Mouse (Mus musculus): ENCODE data around the gene E030030I06Rik. TPM values are rescaled to one million over a fixed set of nuclear protein-coding genes. Genes with fewer than 3 reads are reported as not detected.
"Not testable (repeated sequence)": the region's sequence is repeated elsewhere in the genome, so short reads cannot be mapped to it uniquely, and the experiment has no call there.

Gene E030030I06Rik
- polyA plus RNA-seq, 1 experiment from 2014 or later, result 2.7 TPM

- H3K27ac ChIP-seq (replicated peaks); H3K4me3 ChIP-seq; H3K9me3 ChIP-seq; H3K4me1 ChIP-seq (replicated peaks); H3K36me3 ChIP-seq; H3K9ac ChIP-seq: not testable (repeated sequence)
- peaks cover 48% of the 10 kb centered on the region for H3K27me3 ChIP-seq
- 11% methylated on average over 9 of the region's 9 CpGs for WGBS
- ATAC-seq (ENCODE audit: low read depth), result peak; percentile 42; the same call in 1 of the 2 replicates
- H3K4me2 ChIP-seq, result peak overlapping the region; percentile 44
Observed at GRCm38 (mm10) chr10:22163279-22163678, 14.2 kb upstream of the E030030I06Rik start.

- Histone ChIP-seq H3K4me1 (replicated peaks) (peaks cover 11% of the 10 kb centered on the region), H3K9ac (no peak overlapping the region), H3K27ac (replicated peaks) (no peak overlapping the region), H3K36me3 (no peaks in the 10 kb centered on the region), H3K4me3 (no peak overlapping the region), H3K4me2 (no peak overlapping the region), H3K27me3 (peaks cover 83% of the 10 kb centered on the region), H3K9me3 (no peaks in the 10 kb centered on the region)
- WGBS, result 1% methylated on average over 23 of the region's 23 CpGs
- no peak for ATAC-seq (ENCODE audit: low read depth)
Observed at GRCm38 (mm10) chr10:22159581-22160140, 10.6 kb upstream of the E030030I06Rik start.

DNA sequence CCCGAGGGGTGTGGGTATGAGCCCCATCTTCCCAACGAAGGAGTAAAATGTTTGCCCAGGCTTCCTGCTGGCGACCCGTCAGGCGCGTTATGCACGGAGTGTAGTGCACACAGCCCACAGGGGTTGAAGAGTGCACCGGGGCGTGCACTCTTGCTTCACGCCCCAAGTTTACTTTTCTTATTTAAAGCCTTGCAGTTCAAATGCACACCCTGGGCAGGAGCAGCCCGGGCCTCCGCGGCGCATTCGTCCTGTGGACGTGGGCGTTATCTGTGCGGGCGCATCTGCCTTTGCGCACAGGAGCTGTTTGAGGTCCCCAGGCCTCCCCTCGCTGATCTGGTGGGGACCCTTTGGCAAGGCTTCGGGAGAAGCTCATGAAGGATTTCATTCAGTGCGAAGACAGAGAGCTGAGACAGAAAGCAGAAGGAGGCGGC lies 10.1 kb upstream of the E030030I06Rik start:
- peak overlapping the region; percentile 51 for H3K4me2 ChIP-seq
- H3K4me3 ChIP-seq, result peak overlapping the region; percentile 30
- under 1% methylated on average over 24 of the region's 24 CpGs for whole genome bisulfite sequencing
- H3K36me3 ChIP-seq, result no peaks in the 10 kb centered on the region
- H3K27ac ChIP-seq (replicated peaks), result no peak overlapping the region
- peaks cover 87% of the 10 kb centered on the region for H3K27me3 ChIP-seq
- H3K9me3 ChIP-seq, result no peaks in the 10 kb centered on the region
- no peak overlapping the region for H3K9ac ChIP-seq
- ATAC-seq (ENCODE audit: low read depth), result 0 out of 2 replicates have a peak, but pooled peaks have one; percentile 19
- H3K4me1 ChIP-seq (replicated peaks), result peaks cover 13% of the 10 kb centered on the region

DNA sequence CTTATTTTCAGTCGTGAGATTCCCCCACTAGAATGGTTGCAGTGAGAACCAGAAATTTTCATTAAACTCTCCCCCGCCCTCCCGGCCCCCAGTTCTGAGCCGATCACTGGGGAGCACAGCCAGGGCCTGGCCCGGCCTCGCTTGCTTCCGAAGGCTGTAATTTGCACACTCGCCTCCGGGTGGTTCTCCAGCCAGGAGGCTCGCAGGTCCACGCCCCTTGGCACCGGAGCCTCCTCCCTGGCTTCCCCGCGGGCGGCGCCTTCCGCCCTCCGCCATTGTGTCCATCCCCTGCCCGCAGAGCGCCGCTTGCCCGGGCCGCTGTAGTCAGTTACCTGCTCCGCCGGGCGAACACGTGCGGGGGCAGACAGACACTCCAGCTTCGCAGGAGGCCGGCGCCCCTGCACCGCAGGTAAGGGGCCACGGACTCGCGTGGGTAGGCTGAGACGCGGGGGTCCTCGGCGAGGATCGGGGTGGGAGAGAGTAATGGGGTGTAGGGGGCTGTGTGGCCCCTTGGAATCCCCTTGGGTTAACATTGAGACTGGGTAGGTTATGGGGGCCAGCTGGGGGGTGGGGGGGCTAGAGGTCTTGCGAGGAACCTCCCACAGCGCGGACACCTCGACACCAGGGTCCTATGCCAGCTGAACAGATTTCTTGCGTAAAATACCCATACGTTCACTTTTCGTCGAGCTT lies 9.4 kb upstream of the E030030I06Rik start, which contains the start of the genes Raet1e and H60b:
Raet1e (plus strand) TSS at position 260 of the 690 bp plus-strand sequence.
H60b (plus strand) TSS at position 277 of the 690 bp plus-strand sequence.
- H3K4me1 ChIP-seq (replicated peaks), result peaks cover 16% of the 10 kb centered on the region
- H3K27ac ChIP-seq (replicated peaks); H3K9me3 ChIP-seq; H3K36me3 ChIP-seq; H3K9ac ChIP-seq: not testable (repeated sequence)
- H3K27me3 ChIP-seq, result peaks cover 94% of the 10 kb centered on the region
- peak within 1 kb of the TSS; percentile 30 for H3K4me3 ChIP-seq
- under 1% methylated on average over 48 of the region's 48 CpGs for WGBS
- H3K4me2 ChIP-seq, result peak within 1 kb of the TSS; percentile 51
- peak; percentile 61 for ATAC-seq (ENCODE audit: low read depth)

GRCm38 (mm10) chr10:22154871-22155799 lies 6.1 kb upstream of the E030030I06Rik start:
- WGBS, result 11% methylated on average over 3 of the region's 3 CpGs
- peaks cover 92% of the 10 kb centered on the region for H3K27me3 ChIP-seq
- H3K4me2 ChIP-seq, result no peak overlapping the region

GRCm38 (mm10) chr10:22154127-22154526 lies 5.1 kb upstream of the E030030I06Rik start:
- Histone ChIP-seq H3K4me1 (replicated peaks) (peaks cover 35% of the 10 kb centered on the region), H3K4me2 (peak overlapping the region; percentile 50), H3K27me3 (peaks cover 92% of the 10 kb centered on the region), H3K4me3 (peak overlapping the region; percentile 29)
- H3K9ac ChIP-seq; H3K9me3 ChIP-seq; H3K36me3 ChIP-seq; H3K27ac ChIP-seq (replicated peaks); ATAC-seq (ENCODE audit: low read depth): not testable (repeated sequence)
- under 1% methylated on average over 38 of the region's 38 CpGs for WGBS

More at GRCm38 (mm10) chr10:22154871-22155799, 6.1 kb upstream of the E030030I06Rik start:
- Histone ChIP-seq H3K36me3 (no peaks in the 10 kb centered on the region), H3K9ac (no peak overlapping the region), H3K4me1 (replicated peaks) (peaks cover 27% of the 10 kb centered on the region), H3K27ac (replicated peaks) (no peak overlapping the region), H3K9me3 (no peaks in the 10 kb centered on the region), H3K4me3 (no peak overlapping the region)
- no peak for ATAC-seq (ENCODE audit: low read depth)

DNA sequence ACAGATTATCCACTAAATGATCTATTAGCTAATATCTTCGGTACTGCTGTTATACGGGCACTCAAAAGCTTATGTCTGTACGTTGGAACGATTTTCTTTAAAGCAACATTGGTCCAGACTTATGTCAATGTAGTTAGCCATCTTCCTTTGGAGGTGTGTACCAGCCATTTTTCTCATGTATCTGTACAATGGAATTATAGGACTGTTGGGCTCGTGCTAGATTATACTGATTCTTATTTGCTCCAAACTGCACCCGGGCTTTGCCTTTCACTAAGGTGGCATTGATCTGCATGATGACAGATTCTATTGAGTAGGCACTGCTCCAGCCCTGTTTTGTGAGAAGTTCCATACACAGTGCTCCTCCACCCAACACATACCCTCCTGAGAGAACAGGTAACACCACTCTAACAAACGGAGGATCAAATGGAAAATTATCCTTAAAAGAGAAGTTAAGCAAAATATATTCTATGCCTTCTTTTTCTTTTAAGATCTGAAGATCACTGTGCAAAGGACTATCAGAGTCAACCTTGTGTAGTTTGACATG lies 4.1 kb upstream of the E030030I06Rik start:
- not testable (repeated sequence) for H3K9ac ChIP-seq; H3K4me2 ChIP-seq; H3K27ac ChIP-seq (replicated peaks); H3K36me3 ChIP-seq; ATAC-seq (ENCODE audit: low read depth); H3K9me3 ChIP-seq; H3K4me3 ChIP-seq
- Histone ChIP-seq H3K4me1 (replicated peaks) (peaks cover 37% of the 10 kb centered on the region), H3K27me3 (peaks cover 90% of the 10 kb centered on the region)
- WGBS, result 4% methylated on average over 7 of the region's 7 CpGs

GRCm38 (mm10) chr10:22151863-22152640 lies 3.0 kb upstream of the E030030I06Rik start:
- not testable (repeated sequence) for H3K9ac ChIP-seq; H3K27ac ChIP-seq (replicated peaks); ATAC-seq (ENCODE audit: low read depth); H3K36me3 ChIP-seq; H3K9me3 ChIP-seq; H3K4me2 ChIP-seq; H3K4me3 ChIP-seq
- WGBS, result 2% methylated on average over 11 of the region's 11 CpGs
- H3K27me3 ChIP-seq, result peaks cover 81% of the 10 kb centered on the region
- H3K4me1 ChIP-seq (replicated peaks), result peaks cover 37% of the 10 kb centered on the region

GRCm38 (mm10) chr10:22151056-22151862 lies 2.2 kb upstream of the E030030I06Rik start:
- peak overlapping the region; percentile 9; the same call in 1 of the 2 replicates for H3K4me3 ChIP-seq
- not testable (repeated sequence) for H3K27ac ChIP-seq (replicated peaks); H3K36me3 ChIP-seq; H3K9me3 ChIP-seq; ATAC-seq (ENCODE audit: low read depth); H3K9ac ChIP-seq
- WGBS, result under 1% methylated on average over 55 of the region's 55 CpGs
- peaks cover 37% of the 10 kb centered on the region for H3K4me1 ChIP-seq (replicated peaks)
- peak overlapping the region; percentile 27 for H3K4me2 ChIP-seq
- H3K27me3 ChIP-seq, result peaks cover 73% of the 10 kb centered on the region

GRCm38 (mm10) chr10:22150593-22150992 lies 1.5 kb upstream of the E030030I06Rik start:
- under 1% methylated on average over 27 of the region's 27 CpGs for WGBS
- H3K27me3 ChIP-seq, result peaks cover 67% of the 10 kb centered on the region

More at GRCm38 (mm10) chr10:22150593-22150992, 1.5 kb upstream of the E030030I06Rik start:
- ATAC-seq (ENCODE audit: low read depth), result no peak
- Histone ChIP-seq H3K27ac (replicated peaks) (no peak overlapping the region), H3K36me3 (no peaks in the 10 kb centered on the region), H3K4me3 (peak overlapping the region; percentile 52; the same call in 1 of the 2 replicates), H3K4me2 (peak overlapping the region; percentile 77), H3K9ac (no peak overlapping the region), H3K9me3 (no peaks in the 10 kb centered on the region), H3K4me1 (replicated peaks) (peaks cover 37% of the 10 kb centered on the region)

Measured in neural tube, embryonic 13.5 days (tissue).